In the genomic region with DNA sequence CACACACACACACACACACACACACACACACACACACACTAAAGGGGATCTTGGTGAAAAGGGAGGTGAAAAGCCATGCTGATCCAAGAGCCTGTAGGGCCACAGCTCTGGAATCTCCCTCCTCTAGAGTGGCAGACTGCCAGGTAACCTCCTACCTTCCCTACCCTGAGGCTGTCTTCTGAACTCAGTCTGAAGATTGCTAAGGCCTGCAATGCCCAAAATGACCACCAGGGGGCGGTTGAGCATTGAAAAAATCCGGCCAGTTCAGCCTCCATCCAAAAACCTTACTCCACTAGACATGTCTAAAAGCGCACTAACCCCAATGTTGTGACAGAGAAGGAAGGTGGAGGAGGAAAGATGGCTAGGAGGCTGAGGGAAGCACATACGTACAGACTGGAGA, we compare ENCODE assay signal across 8 mouse cellular contexts. TPM values are rescaled to one million over a fixed set of nuclear protein-coding genes. Genes with fewer than 3 reads are reported as not detected.
DNase-seq lines count a peak whose midpoint lies in the region; ATAC-seq and TF ChIP-seq lines count a peak whose summit lies in the region.

No protein-coding gene starts in this region.

- WGBS in forebrain, embryonic 13.5 days: 0% methylated on average over 4 of the region's 4 CpGs
- under 1% methylated on average over 4 of the region's 4 CpGs for WGBS in liver, postnatal 0 days (ENCODE audit: insufficient replicate concordance)
- under 1% methylated on average over 4 of the region's 4 CpGs for WGBS in neural tube, embryonic 15.5 days

- no peak for TF ChIP-seq EP300 in liver, postnatal 0 days (IDR thresholded peaks at IDR 0.05; ENCODE audit: low read depth)

- no peaks in the 10 kb centered on the region for H3K9me3 ChIP-seq in forebrain, embryonic 13.5 days (replicated peaks)
- H3K9me3 ChIP-seq in liver, postnatal 0 days (ENCODE audit: low read length): no peaks in the 10 kb centered on the region
- H3K9me3 ChIP-seq in neural tube, embryonic 15.5 days (replicated peaks): no peaks in the 10 kb centered on the region

- no peak overlapping the region for H3K4me3 ChIP-seq in forebrain, embryonic 13.5 days
- H3K4me3 ChIP-seq in liver, postnatal 0 days (ENCODE audit: low read depth, low read length): no peak overlapping the region
- no peak overlapping the region for H3K4me3 ChIP-seq in neural tube, embryonic 15.5 days (replicated peaks)

- peaks cover 63% of the 10 kb centered on the region for H3K4me1 ChIP-seq in forebrain, embryonic 13.5 days
- H3K4me1 ChIP-seq in liver, postnatal 0 days (ENCODE audit: insufficient read depth): peaks cover 83% of the 10 kb centered on the region
- H3K4me1 ChIP-seq in neural tube, embryonic 15.5 days: peaks cover 76% of the 10 kb centered on the region

- no peak overlapping the region for H3K9ac ChIP-seq in forebrain, embryonic 13.5 days
- H3K9ac ChIP-seq in liver, postnatal 0 days (replicated peaks): no peak overlapping the region
- H3K9ac ChIP-seq in neural tube, embryonic 15.5 days (replicated peaks): 0 out of 2 replicates have a peak overlapping the region, but pooled peaks have one; percentile 10

- peak; percentile 92 to 93 for DNase-seq in CD8-positive naive resting alpha-beta T cell, adult 2 months (ENCODE audit: low read depth in 2 of 2, low spot score in 2 of 2)
- DNase-seq in c-Kit-positive CD71-positive TER-119-positive erythroid progenitor cells, embryonic 14.5 days (ENCODE audit: low spot score): peak; percentile 94
- peak; percentile 95 to 98 for DNase-seq in heart, postnatal 10 days
- peak; percentile 94 for DNase-seq in layer of hippocampus, adult 11-12 months (ENCODE audit: low spot score)
- DNase-seq in liver, postnatal 0 days: peak; percentile 94
- peak; percentile 97 for DNase-seq in testis, postnatal 10 days (ENCODE audit: low spot score)

- H3K27me3 ChIP-seq in forebrain, embryonic 13.5 days: no peaks in the 10 kb centered on the region
- no peaks in the 10 kb centered on the region for H3K27me3 ChIP-seq in liver, postnatal 0 days (ENCODE audit: insufficient read depth, low read length)
- no peaks in the 10 kb centered on the region for H3K27me3 ChIP-seq in neural tube, embryonic 15.5 days (replicated peaks)

- H3K4me2 ChIP-seq in forebrain, embryonic 13.5 days: peak overlapping the region; percentile 29
- 0 out of 2 replicates have a peak overlapping the region, but pooled peaks have one; percentile 2 for H3K4me2 ChIP-seq in liver, postnatal 0 days (ENCODE audit: low read depth, low read length)
- H3K4me2 ChIP-seq in neural tube, embryonic 15.5 days: peak overlapping the region; percentile 40

- intact Hi-C loops in heart, postnatal 10 days (cut with DNase I): loop anchor here (1.0 kb wide), 2 partner anchors 27 to 31 kb away; no protein-coding TSS in a partner anchor

- ATAC-seq in forebrain, embryonic 13.5 days: peak; percentile 22
- ATAC-seq in liver, postnatal 0 days: peak; percentile 38
- ATAC-seq in neural tube, embryonic 15.5 days (ENCODE audit: low FRiP score): no peak

- peak overlapping the region; percentile 96 for H3K27ac ChIP-seq in forebrain, embryonic 13.5 days
- H3K27ac ChIP-seq in liver, postnatal 0 days (ENCODE audit: low read depth): no peak overlapping the region
- peak overlapping the region; percentile 77 for H3K27ac ChIP-seq in neural tube, embryonic 15.5 days (replicated peaks)

- TF ChIP-seq CTCF in liver, postnatal 0 days (IDR thresholded peaks at IDR 0.05; ENCODE audit: low read depth): peak; percentile 98

- H3K36me3 ChIP-seq in forebrain, embryonic 13.5 days (ENCODE audit: poor library complexity, severe bottlenecking): no peaks in the 10 kb centered on the region
- no peaks in the 10 kb centered on the region for H3K36me3 ChIP-seq in liver, postnatal 0 days (replicated peaks; ENCODE audit: insufficient read depth, low read length)
- no peaks in the 10 kb centered on the region for H3K36me3 ChIP-seq in neural tube, embryonic 15.5 days

RNA-seq across cellular contexts. Expression of a gene that starts 25.0 kb away (rescaled TPM):
- polyA plus RNA-seq in forebrain, embryonic 13.5 days (2015; fragmentation: Nextera tagmentation; extraction: Ambion mirVana): 2,754 and 3,239 TPM in 2 replicates
- total RNA-seq in heart, postnatal 10 days (2021): 100 to 1,000 TPM; 535 to 599 TPM
- polyA plus RNA-seq in liver, postnatal 0 days (2015; fragmentation: Nextera tagmentation; extraction: Ambion mirVana): 750 and 799 TPM in 2 replicates
- 1,254 and 1,565 TPM in 2 replicates for polyA plus RNA-seq in neural tube, embryonic 15.5 days (2015; fragmentation: Nextera tagmentation; extraction: Ambion mirVana)
